ENCODE assay signal across 28 mouse cellular contexts in the genomic region with DNA sequence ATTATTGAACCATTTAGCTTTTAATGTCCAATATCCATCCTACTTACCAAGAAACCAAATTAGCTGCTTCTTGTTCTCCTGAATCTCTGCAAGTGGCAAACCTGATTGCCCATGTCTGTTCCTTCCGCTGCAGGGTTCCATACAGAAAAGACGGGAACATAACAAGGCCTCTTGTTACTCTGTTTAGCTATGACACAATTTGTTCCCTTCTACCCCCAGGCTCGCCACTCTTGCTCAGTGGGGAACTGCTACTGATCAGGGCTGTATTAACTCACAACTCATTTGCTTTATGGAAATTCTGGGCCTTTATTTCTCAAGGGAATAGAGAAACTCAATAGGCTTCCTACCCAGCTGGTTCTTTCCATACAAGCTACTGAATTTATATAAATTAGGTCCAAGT.
"Had no signal": no experiment of that assay in that cellular context is flagged by ENCODE, and none has a peak within 500 bp of the region (broad histone marks: within the 10 kb centered on the region; RNA-seq: fewer than 3 reads in every experiment).

No protein-coding gene starts in this region.

- H3K9ac ChIP-seq: heart, embryonic 12.5 days; hindbrain, embryonic 12.5 days; hindbrain, embryonic 14.5 days; intestine, embryonic 15.5 days; limb, embryonic 12.5 days; liver, embryonic 13.5 days; liver, embryonic 15.5 days; liver, postnatal 0 days had no signal

- ATAC-seq: hindbrain, embryonic 16.5 days; inflammation-experienced regulatory T-cells, adult 6 months; intestine, embryonic 15.5 days; intestine, postnatal 0 days; liver, postnatal 0 days had no signal

- H3K27ac ChIP-seq: heart, adult 2 months; heart, embryonic 10.5 days; hindbrain, embryonic 10.5 days; hindbrain, embryonic 12.5 days; hindbrain, embryonic 14.5 days; intestine, embryonic 15.5 days; layer of hippocampus, adult 2 months; left cerebral cortex, adult 2 months; limb, embryonic 10.5 days; limb, embryonic 12.5 days; liver, embryonic 13.5 days; liver, embryonic 15.5 days had no signal

- H3K36me3 ChIP-seq: heart, embryonic 10.5 days; heart, embryonic 12.5 days; hindbrain, embryonic 10.5 days; hindbrain, embryonic 12.5 days; intestine, embryonic 15.5 days; limb, embryonic 10.5 days; limb, embryonic 12.5 days; liver, embryonic 13.5 days; liver, embryonic 15.5 days had no signal

- H3K4me2 ChIP-seq: heart, embryonic 12.5 days; hindbrain, embryonic 12.5 days; hindbrain, embryonic 14.5 days; intestine, embryonic 15.5 days; limb, embryonic 12.5 days; liver, embryonic 11.5 days; liver, embryonic 13.5 days; liver, embryonic 15.5 days had no signal

- H3K4me3 ChIP-seq: heart, adult 2 months; heart, embryonic 10.5 days; heart, embryonic 12.5 days; hindbrain, embryonic 10.5 days; hindbrain, embryonic 12.5 days; intestine, embryonic 15.5 days; layer of hippocampus, adult 2 months; left cerebral cortex, adult 2 months; limb, embryonic 10.5 days; limb, embryonic 12.5 days; liver, embryonic 13.5 days; liver, embryonic 15.5 days had no signal

- H3K9me3 ChIP-seq: heart, embryonic 10.5 days; heart, embryonic 12.5 days; hindbrain, embryonic 10.5 days; hindbrain, embryonic 12.5 days; intestine, embryonic 15.5 days; limb, embryonic 10.5 days; limb, embryonic 12.5 days; liver, embryonic 13.5 days; liver, embryonic 15.5 days had no signal

- H3K27me3 ChIP-seq: heart, embryonic 12.5 days; hindbrain, embryonic 12.5 days; intestine, embryonic 15.5 days; limb, embryonic 12.5 days; liver, embryonic 13.5 days; liver, embryonic 15.5 days had no signal

- H3K4me1 ChIP-seq: heart, embryonic 10.5 days; heart, embryonic 12.5 days; hindbrain, embryonic 10.5 days; hindbrain, embryonic 12.5 days; intestine, embryonic 15.5 days; limb, embryonic 10.5 days; limb, embryonic 12.5 days; liver, embryonic 13.5 days; liver, embryonic 15.5 days had no signal

- DNase-seq: gastrocnemius, postnatal 10 days; gastrocnemius, postnatal 25 days; heart, adult 2 months; heart, postnatal 10 days; heart, postnatal 4 days; kidney, adult 18-20 months; kidney, adult 8-10 months; kidney, postnatal 10 days; kidney, postnatal 25 days; kidney, postnatal 4 days; liver; liver, embryonic 13.5 days; liver, postnatal 0 days had no signal
